Mouse (Mus musculus) liver, embryonic 12.5 days (tissue): ENCODE results near the gene Oaz1. TPM values are rescaled to one million over a fixed set of nuclear protein-coding genes. Genes with fewer than 3 reads are reported as not detected.

Source experiments
- ATAC-seq: fragments of 200-750 bp; cut with Nextera tagmentation; 2 replicates; pipeline ENCODE4 v1.8.0; 2017; ENCODE audit warnings: moderate number of reproducible peaks, mild to moderate bottlenecking, moderate library complexity
- H3K27ac ChIP-seq: fragments of 300-500 bp; sonication (generic); 2 replicates; pipeline ENCODE4 v1.5.1; 2016; ENCODE audit warnings: mild to moderate bottlenecking
- H3K27me3 ChIP-seq: fragments of 300-500 bp; sonication (generic); replicated peaks from 2 replicates; pipeline ENCODE4 v1.6.1; 2016; ENCODE audit warnings: mild to moderate bottlenecking, moderate library complexity
- H3K36me3 ChIP-seq: fragments of 300-500 bp; sonication (generic); 2 replicates; pipeline ENCODE4 v1.6.1; 2016; ENCODE audit warnings: mild to moderate bottlenecking, moderate library complexity
- H3K4me1 ChIP-seq: fragments of 300-500 bp; sonication (generic); 2 replicates; pipeline ENCODE4 v1.6.1; 2016
- H3K4me2 ChIP-seq: fragments of 300-500 bp; sonication (generic); 2 replicates; pipeline ENCODE4 v1.6.1; 2016; ENCODE audit warnings: mild to moderate bottlenecking, moderate library complexity
- H3K4me3 ChIP-seq: fragments of 300-500 bp; sonication (generic); 2 replicates; pipeline ENCODE4 v1.5.1; 2016; ENCODE audit warnings: mild to moderate bottlenecking, moderate library complexity
- H3K9ac ChIP-seq: fragments of 300-500 bp; sonication (generic); 2 replicates; pipeline ENCODE4 v1.6.1; 2016; ENCODE audit warnings: mild to moderate bottlenecking, moderate library complexity
- H3K9me3 ChIP-seq: fragments of 300-500 bp; sonication (generic); replicated peaks from 2 replicates; pipeline ENCODE4 v1.6.1; 2016; ENCODE audit warnings: mild to moderate bottlenecking, moderate library complexity
- WGBS: fragments of 180-500 bp; shearing (Covaris S2); methylation state at CpG from one replicate; pipeline ENCODE4 v1.1.7; 2016; ENCODE audit not compliant: insufficient replicate concordance; 5-methylcytosine and 5-hydroxymethylcytosine counted together
- microRNA counts: library from miRNA; unstranded; fragments of <30 nt; microRNA quantifications from one replicate; lab custom pipeline; 2017
- microRNA-seq: library from miRNA; unstranded; fragments of <30 nt; microRNA quantifications from one replicate; pipeline ENCODE4, GENCODE M21; 2017
- polyA plus RNA-seq: library from polyadenylated mRNA; unstranded; fragments of >200 nt; fragmentation: Nextera tagmentation; extraction: Ambion mirVana; gene quantifications from 2 replicates; pipeline ENCODE4 v1.2.1, GENCODE M21; 2016

Oaz1 gene
- polyA plus RNA-seq, 1 experiment from 2014 or later: 1,635 TPM

GRCm38 (mm10) chr10:80862305-80862704 is 35.8 kb downstream of the Oaz1 start:
- H3K4me2 ChIP-seq: peak overlapping the region; percentile 52

GRCm38 (mm10) chr10:80864446-80864845 is 38.0 kb downstream of the Oaz1 start:
- Histone ChIP-seq H3K27me3 (no peaks in the 10 kb centered on the region; the same call in 1 of the 2 replicates), H3K4me2 (no peak overlapping the region), H3K9ac (no peak overlapping the region), H3K4me1 (peaks cover 45% of the 10 kb centered on the region), H3K9me3 (no peaks in the 10 kb centered on the region), H3K27ac (peak overlapping the region; percentile 82; the same call in 1 of the 2 replicates), H3K4me3 (no peak overlapping the region), H3K36me3 (peaks cover 85% of the 10 kb centered on the region)
- ATAC-seq: no peak
- 89% methylated on average over 16 of the region's 16 CpGs for WGBS

More at GRCm38 (mm10) chr10:80862305-80862704, 35.8 kb downstream of the Oaz1 start:
- H3K4me3 ChIP-seq: 0 out of 2 replicates have a peak overlapping the region, but pooled peaks have one; percentile 2
- ATAC-seq: peak; percentile 57
- peaks cover 77% of the 10 kb centered on the region for H3K36me3 ChIP-seq
- H3K27ac ChIP-seq: peak overlapping the region; percentile 82
- no peaks in the 10 kb centered on the region for H3K9me3 ChIP-seq
- H3K27me3 ChIP-seq: no peaks in the 10 kb centered on the region
- WGBS: 66% methylated on average over 5 of the region's 5 CpGs
- peaks cover 66% of the 10 kb centered on the region for H3K4me1 ChIP-seq
- H3K9ac ChIP-seq: peak overlapping the region; percentile 58

GRCm38 (mm10) chr10:80870993-80871392 is 44.5 kb downstream of the Oaz1 start:
- peaks cover 32% of the 10 kb centered on the region for H3K27me3 ChIP-seq
- 67% methylated on average over 3 of the region's 6 CpGs for WGBS
- no peak for ATAC-seq
- H3K36me3 ChIP-seq: peaks cover 29% of the 10 kb centered on the region
- no peak overlapping the region for H3K4me2 ChIP-seq
- H3K27ac ChIP-seq: no peak overlapping the region
- H3K4me3 ChIP-seq: no peak overlapping the region
- no peaks in the 10 kb centered on the region for H3K9me3 ChIP-seq
- peaks cover 16% of the 10 kb centered on the region; the same call in 1 of the 2 replicates for H3K4me1 ChIP-seq
- no peak overlapping the region for H3K9ac ChIP-seq

- Histone ChIP-seq H3K9ac (no peak within 1 kb of the TSS), H3K9me3 (no peaks in the 10 kb centered on the region), H3K27ac (no peak within 1 kb of the TSS), H3K27me3 (peaks cover 32% of the 10 kb centered on the region), H3K4me1 (peaks cover 21% of the 10 kb centered on the region), H3K36me3 (peaks cover 23% of the 10 kb centered on the region), H3K4me2 (no peak within 1 kb of the TSS), H3K4me3 (no peak within 1 kb of the TSS)
- 25% methylated on average over 9 of the region's 9 CpGs for WGBS
- ATAC-seq: no peak
Measured at GRCm38 (mm10) chr10:80871581-80871980, 45.1 kb downstream of the Oaz1 start, which contains the start of gene Tmprss9. Tmprss9 (plus strand) TSS chr10:80871848.

GRCm38 (mm10) chr10:80874035-80874434 is 47.6 kb downstream of the Oaz1 start:
- Histone ChIP-seq H3K4me3 (no peak overlapping the region), H3K27ac (no peak overlapping the region), H3K4me1 (peaks cover 38% of the 10 kb centered on the region), H3K4me2 (no peak overlapping the region), H3K27me3 (peaks cover 32% of the 10 kb centered on the region), H3K9ac (no peak overlapping the region), H3K36me3 (no peaks in the 10 kb centered on the region), H3K9me3 (no peaks in the 10 kb centered on the region)
- no peak for ATAC-seq
- 69% methylated on average over 9 of the region's 9 CpGs for whole genome bisulfite sequencing

GRCm38 (mm10) chr10:80876028-80876427 is 49.6 kb downstream of the Oaz1 start:
- ATAC-seq: no peak

GRCm38 (mm10) chr10:80876594-80876993 is 50.1 kb downstream of the Oaz1 start:
- no peak for ATAC-seq
- H3K4me1 ChIP-seq: peaks cover 59% of the 10 kb centered on the region
- H3K9ac ChIP-seq: peak overlapping the region; percentile 43; the same call in 1 of the 2 replicates
- no peaks in the 10 kb centered on the region for H3K9me3 ChIP-seq
- peaks cover 24% of the 10 kb centered on the region for H3K27me3 ChIP-seq
- peak overlapping the region; percentile 52 for H3K27ac ChIP-seq
- no peak overlapping the region for H3K4me3 ChIP-seq
- 17% methylated on average over 3 of the region's 3 CpGs for WGBS
- no peaks in the 10 kb centered on the region for H3K36me3 ChIP-seq
- no peak overlapping the region for H3K4me2 ChIP-seq

More at GRCm38 (mm10) chr10:80876028-80876427, 49.6 kb downstream of the Oaz1 start:
- H3K4me1 ChIP-seq: peaks cover 58% of the 10 kb centered on the region
- H3K9ac ChIP-seq: peak overlapping the region; percentile 43; the same call in 1 of the 2 replicates
- H3K4me2 ChIP-seq: no peak overlapping the region
- WGBS: 29% methylated on average over 5 of the region's 5 CpGs
- H3K27me3 ChIP-seq: peaks cover 29% of the 10 kb centered on the region
- H3K36me3 ChIP-seq: no peaks in the 10 kb centered on the region
- H3K27ac ChIP-seq: peak overlapping the region; percentile 52; the same call in 1 of the 2 replicates
- no peak overlapping the region for H3K4me3 ChIP-seq
- no peaks in the 10 kb centered on the region for H3K9me3 ChIP-seq

MicroRNAs encoded within 50 kb of the gene (microRNA counts, 519-probe panel; counts per million panel counts)
- 582 counts per million, percentile 70 among the panel's probes with 10 or more counts for microRNA mmu-miR-1982 (lab: Ali Mortazavi, UCI)

Small RNAs within 50 kb of the gene (microRNA-seq; reads per million reads assigned to microRNA genes)
- gene Mir1982: 3.5 reads per million, percentile 2 among the genes with 10 or more reads in this experiment

Other genes starting within 250 kb of the Oaz1 start
- gene Klf16, start 249.3 kb upstream of the Oaz1 start, polyA plus RNA-seq: 24.0 and 24.7 TPM in 2 replicates
- 86.4 and 88.9 TPM in 2 replicates for gene Abhd17a, start 236.3 kb upstream of the Oaz1 start, polyA plus RNA-seq
- gene Scamp4, start 223.8 kb upstream of the Oaz1 start, polyA plus RNA-seq: 63.3 and 65.2 TPM in 2 replicates
- gene Adat3, start 223.8 kb upstream of the Oaz1 start, polyA plus RNA-seq: 7.0 and 7.4 TPM in 2 replicates
- gene Gm49322, start 220.6 kb upstream of the Oaz1 start, polyA plus RNA-seq: 2.6 and 3.0 TPM in 2 replicates
- 106 TPM in 2 replicates for gene Csnk1g2, start 203.8 kb upstream of the Oaz1 start, polyA plus RNA-seq
- gene Btbd2, start 169.6 kb upstream of the Oaz1 start, polyA plus RNA-seq: 26.0 and 27.3 TPM in 2 replicates
- gene Mknk2, start 148.5 kb upstream of the Oaz1 start, polyA plus RNA-seq: 124 and 125 TPM in 2 replicates
- 43.9 and 45.3 TPM in 2 replicates for gene Mob3a, start 124.7 kb upstream of the Oaz1 start, polyA plus RNA-seq
- gene Izumo4, start 124.5 kb upstream of the Oaz1 start, polyA plus RNA-seq: 10.1 and 10.6 TPM in 2 replicates
- gene Ap3d1, start 84.4 kb upstream of the Oaz1 start, polyA plus RNA-seq: 36.5 and 38.2 TPM in 2 replicates
- 15.7 TPM in 2 replicates for gene Dot1l, start 71.5 kb upstream of the Oaz1 start, polyA plus RNA-seq
- 53.5 and 54.1 TPM in 2 replicates for gene Sf3a2, start 28.5 kb upstream of the Oaz1 start, polyA plus RNA-seq
- gene Plekhj1, start 28.0 kb upstream of the Oaz1 start, polyA plus RNA-seq: 134 and 137 TPM in 2 replicates
- 0.07 TPM in 1 of 2 replicates, not detected in the other for gene Amh, start 21.4 kb upstream of the Oaz1 start, polyA plus RNA-seq
- gene Jsrp1, start 13.2 kb upstream of the Oaz1 start, polyA plus RNA-seq: 0.18 and 0.46 TPM in 2 replicates
- gene Lingo3, start 17.4 kb downstream of the Oaz1 start, polyA plus RNA-seq: not detected in 2 replicates
- gene Lsm7, start 28.6 kb downstream of the Oaz1 start, polyA plus RNA-seq: 235 and 245 TPM in 2 replicates
- gene Sppl2b, start 28.6 kb downstream of the Oaz1 start, polyA plus RNA-seq: 66.1 and 70.5 TPM in 2 replicates
- 0.04 and 0.05 TPM in 2 replicates for gene Tmprss9, start 45.2 kb downstream of the Oaz1 start, polyA plus RNA-seq
- gene Timm13, start 74.3 kb downstream of the Oaz1 start, polyA plus RNA-seq: 271 and 301 TPM in 2 replicates
- 23.1 and 23.6 TPM in 2 replicates for gene Lmnb2, start 91.6 kb downstream of the Oaz1 start, polyA plus RNA-seq
- gene Gadd45b, start 103.4 kb downstream of the Oaz1 start, polyA plus RNA-seq: 1.6 and 2.0 TPM in 2 replicates
- gene Gng7, start 188.3 kb downstream of the Oaz1 start, polyA plus RNA-seq: 0.80 and 0.81 TPM in 2 replicates
- gene Diras1, start 199.0 kb downstream of the Oaz1 start, polyA plus RNA-seq: not detected in 2 replicates
- 7.1 and 7.9 TPM in 2 replicates for gene Slc39a3, start 210.8 kb downstream of the Oaz1 start, polyA plus RNA-seq
- 89.2 and 91.3 TPM in 2 replicates for gene Sgta, start 233.5 kb downstream of the Oaz1 start, polyA plus RNA-seq
- 48.5 and 50.8 TPM in 2 replicates for gene Thop1, start 243.4 kb downstream of the Oaz1 start, polyA plus RNA-seq